Mouse (Mus musculus) CH12F3 (cell line): ENCODE data around the gene Esrrb.

Experiments
- in situ Hi-C: fragments of 300-500 bp; cut with MboI; formaldehyde crosslinking; loops from 2 replicates; pipeline ENCODE4 v1.14.3; 2020; ENCODE audit warnings: low sequenced_read_pairs

The Esrrb gene

DNA sequence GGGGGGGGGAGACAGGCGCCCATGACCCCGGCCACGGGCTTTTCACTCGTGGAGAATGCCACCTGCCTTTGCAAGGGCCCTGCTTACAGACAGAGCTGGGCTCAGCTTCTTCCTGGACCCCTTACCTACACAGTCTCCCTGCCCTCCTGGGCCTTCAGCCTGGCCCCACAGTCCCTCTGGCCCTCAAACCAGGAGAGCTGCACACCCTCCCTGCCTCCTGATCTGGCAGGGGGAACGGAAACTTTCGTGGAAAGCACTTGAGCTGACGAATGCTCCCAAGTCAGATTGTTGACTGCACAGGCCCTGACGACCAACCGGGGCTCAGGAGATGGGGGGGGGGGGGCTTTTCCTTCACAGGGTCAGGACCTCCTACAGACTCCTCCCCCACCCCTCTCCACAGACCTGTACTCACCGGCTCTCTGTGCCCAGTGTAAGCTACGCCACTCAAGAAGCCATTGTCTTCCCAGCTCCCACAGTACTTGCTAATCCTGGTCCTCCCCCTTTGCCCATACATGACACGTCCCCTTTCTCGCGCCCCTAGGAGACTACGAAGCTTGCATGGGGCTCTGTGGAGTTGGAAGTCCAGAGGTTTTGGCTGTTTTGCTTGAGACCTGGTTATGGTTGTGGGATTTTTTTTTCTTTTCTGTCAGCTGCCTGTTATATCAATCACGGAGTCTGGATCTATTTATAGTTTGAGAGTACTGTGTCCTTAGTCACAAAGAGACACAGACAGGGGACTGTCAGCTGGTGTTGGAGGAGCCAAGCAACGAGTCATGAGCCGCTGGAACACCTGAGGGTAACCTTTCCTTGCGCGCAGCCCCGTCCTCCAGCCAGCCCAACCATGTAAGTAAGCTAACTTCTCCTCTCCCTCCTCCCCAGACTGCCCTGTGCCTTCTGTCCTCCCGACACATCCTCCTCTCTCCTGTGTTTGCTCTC, at the start of gene Esrrb:
Gene Esrrb, plus strand, starts transcription at position 422 of the 936 bp plus-strand sequence.
- in situ Hi-C loops: no loop called here

DNA sequence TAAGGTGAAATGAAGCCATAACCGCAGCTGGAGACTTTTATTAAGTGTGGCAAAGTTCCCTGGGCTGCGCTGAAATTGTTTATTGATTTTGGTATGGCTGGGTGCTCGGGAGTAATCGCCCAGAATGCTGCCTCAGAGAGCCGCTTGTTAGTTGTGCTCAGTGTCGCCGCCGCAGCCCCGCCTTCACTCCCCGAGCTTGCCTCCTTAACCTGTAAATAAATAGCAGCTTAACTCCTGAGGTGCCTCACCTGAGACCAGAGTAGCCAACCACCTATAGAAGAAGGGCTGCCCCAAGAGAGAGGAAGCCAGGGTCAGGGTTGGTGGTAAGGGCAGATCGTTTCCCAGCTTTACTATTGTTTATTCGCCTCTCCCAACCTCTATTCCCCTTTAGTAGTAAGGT, 40.3 kb upstream of the Esrrb start:
- in situ Hi-C loops: no loop called here

DNA sequence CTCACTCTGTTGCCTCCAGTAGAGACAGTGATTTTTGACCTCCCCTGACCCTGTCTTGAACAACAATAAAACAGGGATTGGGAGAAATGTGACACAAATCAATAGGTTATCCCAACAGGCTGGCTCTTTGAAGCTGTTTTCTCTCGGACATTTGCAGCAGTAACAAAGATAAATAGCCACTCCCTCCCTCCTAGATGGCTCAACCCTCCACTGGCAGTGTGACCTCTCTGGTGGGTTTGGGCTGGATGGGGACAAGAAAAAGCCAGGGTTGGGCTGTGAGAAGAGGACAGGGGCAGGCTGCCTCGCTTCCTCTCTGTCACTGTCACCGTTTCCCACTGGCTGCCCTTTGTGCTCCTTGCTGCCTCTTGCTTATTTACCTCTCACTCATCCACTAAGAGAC, 36.6 kb upstream of the Esrrb start:
- in situ Hi-C loops: no loop called here

DNA sequence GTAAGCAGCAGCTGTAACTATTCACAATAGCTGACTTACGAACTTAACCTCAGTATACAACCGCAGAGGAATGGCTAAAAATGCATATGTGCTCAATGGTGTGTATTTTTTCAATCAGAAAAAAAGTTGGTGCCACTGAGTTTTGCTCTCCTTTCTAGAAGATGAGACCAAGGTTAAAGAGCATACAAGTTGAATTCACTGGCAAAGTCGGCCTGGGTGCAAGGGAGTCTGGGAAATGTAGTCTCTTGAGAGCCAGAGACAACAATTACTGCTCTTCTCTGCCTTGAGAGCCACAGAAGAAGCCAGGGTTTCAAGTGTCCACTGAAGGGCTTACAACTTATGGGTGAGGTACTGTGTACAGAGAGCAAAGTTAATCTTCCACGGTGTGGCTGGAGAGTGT, 31.1 kb upstream of the Esrrb start:
- in situ Hi-C loops: no loop called here

DNA sequence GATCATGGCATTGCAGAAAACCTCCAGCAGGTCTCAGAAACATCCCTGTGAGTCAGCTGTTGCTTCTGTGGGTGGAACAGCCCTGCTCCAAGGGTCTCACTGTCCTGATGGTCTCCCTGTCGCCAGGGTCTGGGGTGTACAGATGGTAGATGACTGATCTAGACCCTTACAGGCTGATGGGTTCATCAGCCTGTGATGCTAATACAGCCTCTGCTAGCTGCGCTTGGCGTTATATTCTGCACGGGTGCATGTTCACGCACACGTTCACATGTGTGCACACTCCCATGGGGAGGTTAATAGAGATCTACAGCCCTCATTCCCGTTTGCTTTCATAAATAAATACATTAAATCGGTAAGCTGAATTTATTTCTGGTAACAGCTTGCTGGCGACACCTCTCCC, 30.2 kb upstream of the Esrrb start:
- in situ Hi-C loops: no loop called here

DNA sequence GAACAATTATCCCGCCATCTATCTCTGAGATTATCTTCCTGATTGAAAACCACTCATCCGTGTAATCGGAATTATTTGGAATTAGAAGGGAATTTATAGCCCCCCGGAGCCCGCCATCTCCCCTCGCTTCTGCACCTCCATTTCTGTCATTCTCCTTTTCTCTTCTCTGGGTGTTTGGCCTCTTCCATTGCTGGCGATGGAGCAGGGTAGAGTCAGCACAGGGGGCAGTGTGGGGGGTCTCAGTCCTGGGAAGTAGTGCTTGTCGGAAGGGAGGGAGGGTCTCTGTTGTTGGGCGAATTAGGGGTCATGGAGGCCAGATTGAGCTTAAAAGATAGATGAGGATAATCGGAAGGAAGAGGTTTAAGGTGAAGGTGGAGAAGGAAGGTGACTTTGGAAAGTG, 29.7 kb upstream of the Esrrb start:
- in situ Hi-C loops: no loop called here

DNA sequence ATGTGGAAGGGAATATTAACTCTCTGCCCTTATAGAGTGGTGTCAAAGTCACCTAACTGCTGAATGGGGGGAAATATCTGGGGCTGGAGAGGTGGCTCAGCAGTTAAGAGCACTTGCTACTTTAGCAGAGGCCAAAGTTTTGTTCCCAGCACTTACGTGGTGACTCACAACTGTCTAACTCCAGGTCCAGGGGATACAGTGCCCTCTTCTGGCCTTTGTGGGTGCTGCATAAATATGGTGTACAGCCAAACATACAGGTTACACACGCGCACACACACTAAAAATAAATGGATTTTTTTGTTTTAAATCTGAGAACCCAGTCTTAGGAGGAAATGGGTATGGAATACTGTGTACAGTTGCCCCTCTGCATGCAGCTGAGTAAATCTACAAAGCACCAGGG, 24.7 kb upstream of the Esrrb start:
- in situ Hi-C loops: no loop called here

DNA sequence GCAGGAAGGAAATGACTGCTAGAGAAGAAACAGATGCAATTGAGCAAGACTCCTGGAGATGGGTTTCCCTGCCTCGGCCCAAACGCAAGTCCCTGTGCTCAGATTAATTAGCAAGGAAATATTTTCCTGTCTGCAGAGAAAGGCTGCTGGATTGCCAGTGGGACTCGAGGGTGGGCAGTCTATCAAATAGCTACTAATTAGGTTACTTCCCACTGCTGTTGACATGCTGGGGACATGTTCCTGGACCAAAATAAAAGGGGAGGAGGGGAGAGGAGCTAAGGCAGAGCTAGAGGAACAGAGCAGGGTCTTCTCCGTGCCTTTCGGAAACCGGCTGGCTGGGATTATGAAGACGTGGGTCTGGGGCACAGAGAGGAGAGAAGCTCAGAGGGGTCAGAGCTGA, 24.0 kb upstream of the Esrrb start:
- in situ Hi-C loops: no loop called here

DNA sequence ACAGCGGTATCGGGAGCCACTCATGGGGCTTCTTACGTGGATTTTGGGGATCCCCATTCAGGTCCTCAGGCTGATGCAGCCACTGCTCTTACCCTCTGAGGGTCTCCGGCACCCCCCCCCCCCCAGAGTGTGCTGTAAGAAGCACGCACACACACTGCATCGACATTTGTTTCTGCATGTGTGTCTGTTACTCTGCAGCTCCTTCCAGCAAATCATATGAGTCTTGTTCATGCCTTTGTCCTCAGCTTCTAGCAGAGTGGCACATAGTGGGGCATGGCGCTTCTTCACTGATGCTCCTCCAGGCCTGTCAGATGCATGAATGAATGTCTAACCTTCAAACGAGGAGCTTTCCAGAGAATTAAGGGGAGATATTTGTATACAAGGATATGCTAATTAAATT, 11.4 kb upstream of the Esrrb start:
- in situ Hi-C loops: no loop called here

DNA sequence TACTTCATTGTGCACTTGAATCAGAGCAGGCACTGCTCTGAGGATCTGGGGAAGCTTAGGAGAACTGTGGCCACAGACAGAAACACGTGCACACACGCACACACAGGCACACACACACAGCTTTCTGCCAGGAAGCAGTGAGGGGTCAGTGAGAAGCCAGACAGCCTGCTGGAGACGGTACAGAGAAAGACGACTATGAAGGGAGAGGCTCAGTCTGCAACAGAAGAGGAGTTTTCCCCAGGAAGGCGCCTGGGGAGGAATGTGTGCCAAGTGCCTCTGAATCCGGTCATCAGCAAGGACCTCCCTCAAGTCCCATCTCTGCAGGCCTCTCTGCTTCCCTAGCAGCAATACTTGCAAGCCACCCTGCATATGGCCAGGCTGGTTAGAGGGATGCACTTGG, 1.5 kb upstream of the Esrrb start:
- in situ Hi-C loops: no loop called here

DNA sequence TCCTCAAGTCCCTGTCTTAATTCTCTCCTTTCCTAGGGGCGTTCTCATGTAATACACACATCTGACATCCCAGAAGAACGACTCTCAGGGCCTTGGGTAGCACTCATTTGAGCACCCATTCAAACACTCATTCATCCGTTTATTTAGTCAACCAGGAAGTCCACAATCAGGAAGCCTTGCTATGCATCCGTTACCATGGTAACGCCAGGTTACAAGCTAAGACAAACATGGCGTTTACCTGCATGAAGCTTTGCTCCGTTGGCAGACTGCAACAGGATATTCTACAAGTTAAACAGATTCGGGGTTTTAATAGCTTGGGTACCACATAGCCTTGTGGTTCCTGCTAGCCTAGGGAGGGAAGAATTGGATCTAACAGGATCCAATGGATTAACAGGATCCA, 1.0 kb upstream of the Esrrb start:
- in situ Hi-C loops: no loop called here

DNA sequence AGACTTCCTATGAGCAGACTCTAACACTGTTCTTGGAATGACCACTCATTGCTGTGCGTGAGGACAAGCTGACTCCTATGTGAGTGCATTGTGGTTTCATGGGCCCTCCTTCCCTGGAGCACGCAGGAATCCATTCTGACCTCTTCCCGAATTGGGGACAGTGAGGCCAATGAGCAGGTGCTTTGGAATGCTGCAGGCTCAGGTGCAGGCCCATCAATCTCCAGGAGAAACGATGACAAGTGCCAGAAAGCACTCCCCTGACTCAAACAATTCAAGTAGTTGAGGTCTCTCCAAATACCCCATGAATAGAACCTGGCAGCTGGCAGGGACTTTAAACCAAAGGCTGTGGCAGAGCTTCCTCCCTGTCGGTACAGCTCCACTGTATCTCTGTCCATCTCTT, 3.4 kb downstream of the Esrrb start:
- in situ Hi-C loops: no loop called here

DNA sequence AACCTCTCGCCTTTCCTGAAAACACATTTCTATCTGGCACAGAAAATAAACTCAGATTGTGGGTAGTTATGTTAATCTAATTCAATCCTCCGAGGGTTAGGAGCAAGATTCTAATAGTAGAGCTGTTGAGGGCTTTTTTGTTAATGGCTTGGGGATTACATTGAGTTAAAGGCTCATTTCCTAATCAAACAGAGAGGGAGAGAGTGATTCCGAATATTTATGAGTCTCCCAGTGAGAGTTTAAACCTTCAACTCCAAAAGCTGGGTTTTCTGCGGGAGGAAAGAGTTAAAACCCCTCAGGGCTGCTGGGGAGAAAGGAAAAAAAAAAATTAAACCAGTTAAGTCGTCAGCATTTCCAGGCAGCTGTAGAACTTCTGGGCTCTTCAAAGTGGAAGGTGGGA, 3.8 kb downstream of the Esrrb start:
- in situ Hi-C loops: no loop called here

DNA sequence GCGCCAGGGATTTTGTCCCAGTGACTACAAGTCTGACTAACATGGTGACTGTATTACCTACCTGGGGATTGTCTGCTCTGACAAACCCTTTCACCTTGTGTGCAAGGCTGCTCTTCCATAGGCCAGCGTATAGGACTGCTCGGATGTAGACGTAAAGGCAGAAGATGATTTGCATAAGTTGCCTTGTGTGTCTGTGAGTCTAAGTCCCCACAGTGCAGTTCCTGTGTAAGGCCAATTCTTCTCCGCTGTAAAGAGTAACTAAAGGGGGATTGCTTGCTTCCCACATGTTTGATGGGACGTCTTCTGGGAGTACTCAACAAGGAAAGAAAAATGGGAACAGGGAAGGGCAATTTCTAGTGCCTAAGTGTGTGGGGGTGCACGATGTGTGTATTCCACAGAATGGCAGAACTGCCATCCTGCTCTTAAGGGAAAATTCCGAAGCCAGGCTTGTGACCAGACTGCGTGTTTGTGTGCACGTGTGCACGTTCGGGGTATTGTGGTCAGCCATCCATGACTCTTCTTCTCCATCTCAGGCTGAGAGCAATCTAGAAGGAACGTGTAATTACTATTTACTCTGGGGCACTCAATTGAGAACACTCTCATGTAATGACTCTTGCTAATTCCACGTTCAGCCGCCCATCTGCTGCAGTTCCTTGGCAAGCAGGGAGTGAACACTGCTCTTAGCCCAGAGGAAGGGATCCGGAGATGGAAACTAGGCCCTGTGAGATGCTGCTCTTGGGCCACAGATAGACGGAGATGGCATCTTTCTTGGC, 9.9 kb downstream of the Esrrb start:
- in situ Hi-C loops: no loop called here

DNA sequence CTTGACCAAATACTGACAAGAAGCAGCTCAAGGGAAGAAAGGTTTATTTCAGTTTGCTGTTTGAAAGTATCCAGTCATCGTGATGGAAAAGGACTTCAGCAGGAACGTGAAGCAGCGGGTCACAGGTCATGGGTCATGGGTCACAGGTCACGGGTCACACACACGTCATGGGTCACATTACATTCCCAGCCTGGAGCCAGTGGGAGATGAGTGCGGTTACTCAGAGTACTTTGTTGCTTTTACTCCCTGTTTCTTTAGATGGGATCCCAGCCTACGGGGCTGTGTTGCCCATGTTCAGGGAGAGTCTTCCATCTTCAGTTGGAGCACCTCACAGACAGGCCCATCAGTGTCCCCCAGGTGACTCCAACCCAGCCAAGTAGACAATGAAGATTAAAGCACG, 13.4 kb downstream of the Esrrb start:
- in situ Hi-C loops: no loop called here

DNA sequence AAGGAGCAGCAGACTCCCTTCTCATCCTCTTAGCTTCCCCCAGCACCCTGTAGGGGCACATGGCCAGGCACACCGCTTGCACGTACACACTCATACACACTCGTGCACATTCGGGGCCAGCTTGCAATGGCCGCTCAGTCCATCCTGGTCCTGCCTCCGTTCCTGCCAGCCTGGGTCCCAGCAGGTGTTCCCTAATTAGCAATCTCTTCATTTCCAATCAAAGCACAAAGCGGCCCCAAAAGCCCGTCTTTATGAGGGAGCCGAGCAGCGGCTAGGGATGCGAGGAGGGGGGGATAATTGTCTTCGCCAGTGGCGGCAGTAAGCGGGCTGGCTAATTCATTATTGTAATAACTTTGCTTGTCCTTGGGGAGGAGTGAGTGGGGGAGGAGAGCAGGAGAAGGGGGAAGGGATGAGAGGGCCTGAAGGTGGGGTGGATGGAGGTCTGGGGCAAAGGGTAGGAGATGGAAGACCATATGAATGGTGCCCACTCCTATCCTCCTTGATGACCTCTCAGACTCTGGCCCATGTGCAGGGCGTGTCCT, 18.8 kb downstream of the Esrrb start:
- in situ Hi-C loops: no loop called here

DNA sequence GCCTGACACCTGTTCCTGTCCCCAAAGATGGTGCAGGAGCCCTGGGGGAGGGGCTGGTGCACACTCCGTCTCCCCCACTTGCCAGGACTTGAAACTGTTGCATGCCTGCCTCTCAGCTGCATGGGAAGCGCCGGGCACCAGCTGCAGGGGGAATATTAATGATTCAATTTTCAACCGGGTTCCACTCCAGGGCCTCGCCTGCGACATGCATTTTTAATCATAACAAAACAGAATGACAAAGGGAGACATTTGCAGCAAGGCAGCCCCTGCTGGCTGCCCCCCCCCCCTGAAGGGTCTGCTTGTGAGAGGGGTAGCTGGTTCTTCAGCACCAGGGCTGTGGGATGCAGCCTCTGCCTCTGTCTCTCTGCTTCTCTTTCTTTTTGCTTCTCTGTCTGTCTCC, 22.9 kb downstream of the Esrrb start:
- in situ Hi-C loops: no loop called here

DNA sequence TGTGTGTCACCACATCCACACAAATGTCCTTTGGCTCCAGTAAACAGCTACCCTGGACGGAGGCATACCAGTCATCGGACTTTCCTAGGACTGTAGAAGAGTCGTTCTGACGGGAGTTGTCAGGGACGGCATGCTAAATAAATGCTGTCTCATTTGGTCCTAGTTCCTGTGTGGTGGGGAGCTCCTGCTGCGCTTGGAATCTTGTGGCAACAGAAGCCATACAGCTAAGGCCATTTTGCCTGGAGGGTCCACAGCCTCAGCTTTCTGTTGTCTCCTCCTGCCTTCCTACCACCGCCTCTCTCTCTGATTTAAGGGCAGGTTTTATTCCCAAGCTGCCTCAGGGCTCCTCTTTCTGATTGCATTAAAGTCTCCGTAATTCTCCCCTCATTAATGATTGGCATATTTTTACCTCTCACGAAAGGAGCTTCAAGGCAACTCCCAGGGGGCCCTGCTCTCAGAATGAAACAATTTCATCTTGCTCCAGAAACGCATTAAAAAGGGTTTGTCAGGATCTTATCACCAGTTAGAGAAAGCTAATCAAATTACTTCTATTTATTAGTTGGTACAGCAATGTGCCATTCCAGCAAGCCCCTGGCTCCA, 26.9 kb downstream of the Esrrb start:
- in situ Hi-C loops: no loop called here

DNA sequence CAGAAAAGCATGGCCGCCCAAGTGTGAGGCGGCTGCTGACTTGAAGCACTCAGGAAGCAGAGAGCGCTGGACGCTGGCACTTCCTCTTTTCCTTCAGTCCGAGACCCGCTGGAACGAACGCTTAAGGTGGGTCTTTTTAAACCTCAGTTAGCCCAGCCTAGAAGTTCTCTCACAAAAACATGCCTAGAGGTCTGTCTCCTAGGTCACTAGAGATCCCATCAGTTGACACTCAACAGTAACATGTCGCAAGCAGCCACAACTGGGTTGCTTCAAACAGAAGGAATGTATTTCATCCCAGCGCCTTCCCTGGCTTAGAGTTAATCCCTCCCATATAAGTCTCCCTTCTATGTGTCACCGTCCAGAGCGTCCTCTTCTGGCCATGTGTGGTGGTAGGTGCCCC, 33.9 kb downstream of the Esrrb start:
- in situ Hi-C loops: no loop called here

DNA sequence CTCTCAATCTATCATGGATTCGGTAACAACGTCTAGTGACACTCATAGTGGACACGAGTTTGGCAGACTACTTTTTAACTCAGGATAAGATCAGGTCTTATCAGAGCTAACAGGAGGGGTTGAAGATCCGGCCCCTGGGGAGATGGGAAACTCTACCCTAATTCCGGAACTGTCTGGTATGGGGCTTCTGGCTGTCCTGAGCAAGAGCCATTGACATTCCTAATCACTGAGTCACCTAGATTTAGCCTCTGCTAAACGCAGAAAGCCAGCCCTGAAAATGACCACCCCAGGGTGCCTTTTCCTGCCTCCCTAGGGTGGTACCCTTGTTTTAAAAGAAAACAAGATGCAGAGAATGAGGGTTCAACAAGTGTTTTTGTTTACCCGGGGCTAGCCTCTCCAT, 34.4 kb downstream of the Esrrb start:
- in situ Hi-C loops: no loop called here

DNA sequence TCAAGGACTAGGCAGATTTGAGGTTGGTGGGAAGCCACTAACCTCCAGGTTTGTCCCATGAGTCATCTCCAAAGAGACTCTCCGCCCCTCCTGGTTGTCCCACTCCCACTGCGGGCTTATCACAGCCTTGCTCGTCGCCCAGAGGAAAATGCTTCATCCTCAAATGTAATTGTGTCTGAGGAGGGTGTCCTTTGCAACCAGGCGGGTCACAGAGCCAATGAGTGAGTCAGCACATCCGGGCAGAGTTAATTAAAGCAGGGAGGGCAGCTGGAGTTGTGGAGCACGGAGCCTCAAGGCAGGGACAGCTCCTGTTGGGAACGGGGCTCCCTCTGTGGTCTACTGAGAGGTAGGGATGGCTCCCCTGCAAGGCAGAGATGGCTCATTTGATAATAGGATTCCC, 37.8 kb downstream of the Esrrb start:
- in situ Hi-C loops: no loop called here
